Mouse (Mus musculus) left cerebral cortex, postnatal 36 days (tissue): ENCODE measurements around the gene Cacna2d3. TPM values are rescaled to one million over a fixed set of nuclear protein-coding genes. Genes with fewer than 3 reads are reported as not detected.

ENCODE experiments used
- DNase-seq, 2 experiments: peaks; one replicate each; pipeline ENCODE4 v3.0.0; 2021 to 2022; ENCODE audit warnings: low spot score in 2 of 2, mixed read lengths in 1 of 2
- intact Hi-C: fragments of 180-260 bp; cut with DNase I; formaldehyde crosslinking; loops from one replicate; pipeline ENCODE4 v1.15.1; 2025
- total RNA-seq, 2 experiments: library from RNA; stranded (reverse); gene quantifications; 2 replicates each; pipeline ENCODE4 v1.2.3; 2021

The Cacna2d3 gene
- total RNA-seq, 2 experiments from 2014 or later, result 108 to 117 TPM

- intact Hi-C loops, result no loop called here
- no peak for DNase-seq
Observed at GRCm38 (mm10) chr14:29113852-29114450, 607.7 kb downstream of the Cacna2d3 start.

GRCm38 (mm10) chr14:29111666-29112065 lies 610.0 kb downstream of the Cacna2d3 start:
- intact Hi-C loops, result no loop called here
- no peak for DNase-seq

- DNase-seq, result no peak
- intact Hi-C loops, result no loop called here
Observed at GRCm38 (mm10) chr14:29110351-29111091, 611.1 kb downstream of the Cacna2d3 start.

GRCm38 (mm10) chr14:29107464-29107863 lies 614.2 kb downstream of the Cacna2d3 start:
- intact Hi-C loops, result no loop called here
- no peak for DNase-seq

GRCm38 (mm10) chr14:29097776-29098175 lies 623.9 kb downstream of the Cacna2d3 start:
- no peak for DNase-seq
- intact Hi-C loops, result loop anchor here (10.0 kb wide), 1 partner anchor 347 kb away; no protein-coding TSS in a partner anchor

GRCm38 (mm10) chr14:29095431-29095830 lies 626.2 kb downstream of the Cacna2d3 start:
- no peak for DNase-seq
- intact Hi-C loops, result loop anchor here (10.0 kb wide), 1 partner anchor 349 kb away; no protein-coding TSS in a partner anchor

GRCm38 (mm10) chr14:29090074-29090473 lies 631.6 kb downstream of the Cacna2d3 start:
- peak; percentile 57 to 74 for DNase-seq
- intact Hi-C loops, result loop anchor here (5.0 to 10.0 kb wide), 2 partner anchors 355 to 1283 kb away; no protein-coding TSS in a partner anchor

GRCm38 (mm10) chr14:29086528-29086927 lies 635.1 kb downstream of the Cacna2d3 start:
- DNase-seq, result no peak
- intact Hi-C loops, result loop anchor here (5.0 kb wide), 1 partner anchor 574 kb away; no protein-coding TSS in a partner anchor

GRCm38 (mm10) chr14:29085493-29086159 lies 636.0 kb downstream of the Cacna2d3 start:
- intact Hi-C loops, result loop anchor here (5.0 kb wide), 1 partner anchor 573 kb away; no protein-coding TSS in a partner anchor
- DNase-seq, result no peak

GRCm38 (mm10) chr14:29082171-29082570 lies 639.5 kb downstream of the Cacna2d3 start:
- DNase-seq, result no peak
- intact Hi-C loops, result no loop called here

GRCm38 (mm10) chr14:29080630-29081029 lies 641.0 kb downstream of the Cacna2d3 start:
- DNase-seq, result no peak
- intact Hi-C loops, result no loop called here

GRCm38 (mm10) chr14:29080228-29080627 lies 641.4 kb downstream of the Cacna2d3 start:
- DNase-seq, result no peak
- intact Hi-C loops, result no loop called here

GRCm38 (mm10) chr14:29077418-29077817 lies 644.2 kb downstream of the Cacna2d3 start:
- intact Hi-C loops, result no loop called here
- no peak for DNase-seq

- intact Hi-C loops, result no loop called here
Observed at GRCm38 (mm10) chr14:29073747-29074146, 647.9 kb downstream of the Cacna2d3 start.

GRCm38 (mm10) chr14:29062676-29063075 lies 659.0 kb downstream of the Cacna2d3 start:
- no peak for DNase-seq
- intact Hi-C loops, result no loop called here

More at GRCm38 (mm10) chr14:29073747-29074146, 647.9 kb downstream of the Cacna2d3 start:
- no peak for DNase-seq

- no peak for DNase-seq
- intact Hi-C loops, result no loop called here
Observed at GRCm38 (mm10) chr14:29061491-29061890, 660.2 kb downstream of the Cacna2d3 start.

- intact Hi-C loops, result no loop called here
- DNase-seq, result no peak
Observed at GRCm38 (mm10) chr14:29060679-29061078, 661.0 kb downstream of the Cacna2d3 start.

- DNase-seq, result no peak
- intact Hi-C loops, result no loop called here
Observed at GRCm38 (mm10) chr14:29051951-29052835, 669.5 kb downstream of the Cacna2d3 start.

- DNase-seq, result no peak
- intact Hi-C loops, result no loop called here
Observed at GRCm38 (mm10) chr14:29042355-29042754, 679.3 kb downstream of the Cacna2d3 start.
